Mouse (Mus musculus): ENCODE measurements around the gene Trim2. TPM values are rescaled to one million over a fixed set of nuclear protein-coding genes. Genes with fewer than 3 reads are reported as not detected.

Gene Trim2
- polyA plus RNA-seq, 1 experiment from 2014 or later = 38.2 TPM

GRCm38 (mm10) chr3:84337585-84337984 lies 30.9 kb upstream of the Trim2 start:
- ATAC-seq (ENCODE audit: insufficient number of reproducible peaks, insufficient read depth, low FRiP score, low TSS enrichment) = no peak
- no peaks in the 10 kb centered on the region for H3K9me3 ChIP-seq
- 0 out of 2 replicates have a peak, but pooled peaks cover 4% of the 10 kb centered on the region for H3K4me1 ChIP-seq
- 46% methylated on average over 9 of the region's 11 CpGs for WGBS
- no peak overlapping the region for H3K9ac ChIP-seq
- H3K27ac ChIP-seq = no peak overlapping the region
- H3K27me3 ChIP-seq = peaks cover 15% of the 10 kb centered on the region
- no peaks in the 10 kb centered on the region for H3K36me3 ChIP-seq
- no peak overlapping the region for H3K4me3 ChIP-seq
- no peak overlapping the region for H3K4me2 ChIP-seq (replicated peaks)

- ATAC-seq (ENCODE audit: insufficient number of reproducible peaks, insufficient read depth, low FRiP score, low TSS enrichment) = no peak
- WGBS = 87% methylated on average over 12 of the region's 12 CpGs
- H3K27me3 ChIP-seq = peaks cover 22% of the 10 kb centered on the region
Measured at GRCm38 (mm10) chr3:84336342-84336741, 29.7 kb upstream of the Trim2 start.

GRCm38 (mm10) chr3:84335421-84336073 lies 28.9 kb upstream of the Trim2 start:
- Histone ChIP-seq H3K36me3 (no peaks in the 10 kb centered on the region), H3K4me1 (0 out of 2 replicates have a peak, but pooled peaks cover 4% of the 10 kb centered on the region), H3K4me2 (replicated peaks) (no peak overlapping the region), H3K4me3 (no peak overlapping the region), H3K9ac (no peak overlapping the region), H3K27ac (no peak overlapping the region), H3K9me3 (no peaks in the 10 kb centered on the region), H3K27me3 (peaks cover 22% of the 10 kb centered on the region)
- WGBS = 35% methylated on average over 8 of the region's 8 CpGs
- no peak for ATAC-seq (ENCODE audit: insufficient number of reproducible peaks, insufficient read depth, low FRiP score, low TSS enrichment)

More at GRCm38 (mm10) chr3:84336342-84336741, 29.7 kb upstream of the Trim2 start:
- Histone ChIP-seq H3K4me3 (no peak overlapping the region), H3K9me3 (no peaks in the 10 kb centered on the region), H3K9ac (no peak overlapping the region), H3K36me3 (no peaks in the 10 kb centered on the region), H3K4me1 (0 out of 2 replicates have a peak, but pooled peaks cover 4% of the 10 kb centered on the region), H3K27ac (no peak overlapping the region), H3K4me2 (replicated peaks) (no peak overlapping the region)

GRCm38 (mm10) chr3:84334771-84335420 lies 28.2 kb upstream of the Trim2 start:
- peak overlapping the region; percentile 46 for H3K4me2 ChIP-seq (replicated peaks)
- H3K27me3 ChIP-seq = peaks cover 22% of the 10 kb centered on the region
- H3K4me3 ChIP-seq = peak overlapping the region; percentile 0; the same call in 1 of the 2 replicates
- no peak for ATAC-seq (ENCODE audit: insufficient number of reproducible peaks, insufficient read depth, low FRiP score, low TSS enrichment)
- H3K27ac ChIP-seq = no peak overlapping the region
- 0 out of 2 replicates have a peak, but pooled peaks cover 4% of the 10 kb centered on the region for H3K4me1 ChIP-seq
- H3K36me3 ChIP-seq = no peaks in the 10 kb centered on the region
- WGBS = 7% methylated on average over 20 of the region's 20 CpGs
- no peaks in the 10 kb centered on the region for H3K9me3 ChIP-seq
- H3K9ac ChIP-seq = no peak overlapping the region

- WGBS = 42% methylated on average over 22 of the region's 22 CpGs
- Histone ChIP-seq H3K4me2 (replicated peaks) (no peak overlapping the region), H3K27me3 (peaks cover 22% of the 10 kb centered on the region), H3K9ac (no peak overlapping the region), H3K27ac (no peak overlapping the region), H3K4me1 (0 out of 2 replicates have a peak, but pooled peaks cover 4% of the 10 kb centered on the region), H3K4me3 (no peak overlapping the region), H3K9me3 (no peaks in the 10 kb centered on the region), H3K36me3 (no peaks in the 10 kb centered on the region)
- ATAC-seq (ENCODE audit: insufficient number of reproducible peaks, insufficient read depth, low FRiP score, low TSS enrichment) = 0 out of 2 replicates have a peak, but pooled peaks have one; percentile 29
Measured at GRCm38 (mm10) chr3:84333400-84334349, 27.0 kb upstream of the Trim2 start.

- no peak for ATAC-seq (ENCODE audit: insufficient number of reproducible peaks, insufficient read depth, low FRiP score, low TSS enrichment)
- H3K9ac ChIP-seq = no peak overlapping the region
- H3K4me2 ChIP-seq (replicated peaks) = no peak overlapping the region
- peaks cover 22% of the 10 kb centered on the region for H3K27me3 ChIP-seq
- no peaks in the 10 kb centered on the region for H3K36me3 ChIP-seq
- WGBS = 77% methylated on average over 2 of the region's 2 CpGs
- no peaks in the 10 kb centered on the region for H3K9me3 ChIP-seq
- no peak overlapping the region for H3K4me3 ChIP-seq
- H3K4me1 ChIP-seq = 0 out of 2 replicates have a peak, but pooled peaks cover 4% of the 10 kb centered on the region
- H3K27ac ChIP-seq = no peak overlapping the region
Measured at GRCm38 (mm10) chr3:84330210-84330609, 23.5 kb upstream of the Trim2 start.

- no peaks in the 10 kb centered on the region for H3K27me3 ChIP-seq
- WGBS = 85% methylated on average over 12 of the region's 12 CpGs
- no peak for ATAC-seq (ENCODE audit: insufficient number of reproducible peaks, insufficient read depth, low FRiP score, low TSS enrichment)
- no peak overlapping the region for H3K4me3 ChIP-seq
- H3K9me3 ChIP-seq = no peaks in the 10 kb centered on the region
- H3K36me3 ChIP-seq = no peaks in the 10 kb centered on the region
- H3K4me1 ChIP-seq = peaks cover 11% of the 10 kb centered on the region
- H3K27ac ChIP-seq = no peak overlapping the region
- no peak overlapping the region for H3K4me2 ChIP-seq (replicated peaks)
- no peak overlapping the region for H3K9ac ChIP-seq
Measured at GRCm38 (mm10) chr3:84324967-84325441, 18.3 kb upstream of the Trim2 start.

GRCm38 (mm10) chr3:84324478-84324877 lies 17.8 kb upstream of the Trim2 start:
- no peak overlapping the region for H3K4me3 ChIP-seq
- 8% methylated on average over 3 of the region's 3 CpGs for WGBS
- 0 out of 2 replicates have a peak, but pooled peaks have one; percentile 41 for ATAC-seq (ENCODE audit: insufficient number of reproducible peaks, insufficient read depth, low FRiP score, low TSS enrichment)
- no peak overlapping the region for H3K9ac ChIP-seq
- no peak overlapping the region for H3K27ac ChIP-seq
- H3K36me3 ChIP-seq = no peaks in the 10 kb centered on the region
- 0 out of 2 replicates have a peak overlapping the region, but pooled peaks have one; percentile 10 for H3K4me2 ChIP-seq (replicated peaks)
- H3K9me3 ChIP-seq = no peaks in the 10 kb centered on the region
- H3K27me3 ChIP-seq = no peaks in the 10 kb centered on the region
- peaks cover 11% of the 10 kb centered on the region for H3K4me1 ChIP-seq

GRCm38 (mm10) chr3:84324000-84324399 lies 17.3 kb upstream of the Trim2 start:
- WGBS = 29% methylated on average over 6 of the region's 6 CpGs
- Histone ChIP-seq H3K9me3 (no peaks in the 10 kb centered on the region), H3K4me2 (replicated peaks) (0 out of 2 replicates have a peak overlapping the region, but pooled peaks have one; percentile 10), H3K36me3 (no peaks in the 10 kb centered on the region), H3K4me3 (no peak overlapping the region), H3K9ac (no peak overlapping the region), H3K4me1 (peaks cover 11% of the 10 kb centered on the region), H3K27me3 (no peaks in the 10 kb centered on the region), H3K27ac (0 out of 2 replicates have a peak overlapping the region, but pooled peaks have one; percentile 31)
- ATAC-seq (ENCODE audit: insufficient number of reproducible peaks, insufficient read depth, low FRiP score, low TSS enrichment) = no peak

- H3K4me2 ChIP-seq (replicated peaks) = no peak overlapping the region
- no peak overlapping the region for H3K27ac ChIP-seq
- H3K27me3 ChIP-seq = no peaks in the 10 kb centered on the region
- peaks cover 11% of the 10 kb centered on the region for H3K4me1 ChIP-seq
- no peaks in the 10 kb centered on the region for H3K36me3 ChIP-seq
- 84% methylated on average over 3 of the region's 3 CpGs for WGBS
- H3K9ac ChIP-seq = no peak overlapping the region
- ATAC-seq (ENCODE audit: insufficient number of reproducible peaks, insufficient read depth, low FRiP score, low TSS enrichment) = no peak
- no peak overlapping the region for H3K4me3 ChIP-seq
- H3K9me3 ChIP-seq = no peaks in the 10 kb centered on the region
Measured at GRCm38 (mm10) chr3:84319504-84319903, 12.8 kb upstream of the Trim2 start.

- 80% methylated on average over 4 of the region's 4 CpGs for WGBS
- H3K27ac ChIP-seq = no peak overlapping the region
Measured at GRCm38 (mm10) chr3:84318865-84319264, 12.2 kb upstream of the Trim2 start.

More at GRCm38 (mm10) chr3:84318865-84319264, 12.2 kb upstream of the Trim2 start:
- no peak overlapping the region for H3K4me2 ChIP-seq (replicated peaks)
- no peaks in the 10 kb centered on the region for H3K36me3 ChIP-seq
- peaks cover 4% of the 10 kb centered on the region for H3K4me1 ChIP-seq
- H3K27me3 ChIP-seq = no peaks in the 10 kb centered on the region
- no peaks in the 10 kb centered on the region for H3K9me3 ChIP-seq
- ATAC-seq (ENCODE audit: insufficient number of reproducible peaks, insufficient read depth, low FRiP score, low TSS enrichment) = no peak
- H3K4me3 ChIP-seq = no peak overlapping the region
- H3K9ac ChIP-seq = no peak overlapping the region

Measured in embryonic facial prominence, embryonic 12.5 days (tissue).